Mouse (Mus musculus) liver, embryonic 14.5 days (tissue): ENCODE measurements at regions not wholly inside any gene's neighbourhood (a gene's known extent, or its start where the extent isn't known, plus 50 kb on each side); places are given as distances from the start of the nearest gene placed in this dataset.

Source experiments
- ATAC-seq: fragments of 200-750 bp; cut with Nextera tagmentation; 2 replicates; pipeline ENCODE4 v1.8.0; 2017; ENCODE audit warnings: moderate number of reproducible peaks, mild to moderate bottlenecking, moderate library complexity; ENCODE audit not compliant: insufficient read depth
- DNase-seq, 3 experiments: peaks; one replicate each; pipeline ENCODE4 v3.0.0-alpha.2; 2012 to 2013; ENCODE audit warnings: low read depth in 3 of 3, low spot score in 3 of 3
- H3K27ac ChIP-seq: fragments of 300-500 bp; sonication (generic); 2 replicates; pipeline ENCODE4 v1.5.1; 2014; ENCODE audit warnings: moderate library complexity, mild to moderate bottlenecking, control low read depth, inconsistent platforms
- H3K27me3 ChIP-seq: fragments of 300-500 bp; sonication (generic); 2 replicates; pipeline ENCODE4 v1.6.1; 2014; ENCODE audit warnings: mild to moderate bottlenecking, low read length, moderate library complexity; ENCODE audit not compliant: control insufficient read depth, insufficient read depth
- H3K36me3 ChIP-seq: fragments of 300-500 bp; sonication (generic); replicated peaks from 2 replicates; pipeline ENCODE4 v1.6.1; 2014; ENCODE audit warnings: low read depth; ENCODE audit not compliant: control insufficient read depth, insufficient read depth
- H3K4me1 ChIP-seq, 2 experiments: fragments of 200-500 bp in 1 of 2; fragments of 300-500 bp in 1 of 2; sonication (generic) in 1 of 2; replicated peaks; 2 replicates each; pipeline ENCODE4 v1.6.1; 2012 to 2014; ENCODE audit warnings: antibody characterized with exemption in 1 of 2, inconsistent platforms in 1 of 2, low read length in 1 of 2; ENCODE audit not compliant: control insufficient read depth in 2 of 2, insufficient read depth in 2 of 2
- H3K4me2 ChIP-seq: fragments of 300-500 bp; sonication (generic); 2 replicates; pipeline ENCODE4 v1.6.1; 2014; ENCODE audit warnings: low read depth, mild to moderate bottlenecking, control low read depth, moderate library complexity
- H3K4me3 ChIP-seq, 2 experiments: fragments of 200-500 bp in 1 of 2; fragments of 300-500 bp in 1 of 2; sonication (generic) in 1 of 2; 2 replicates each; pipeline ENCODE4 v1.5.1; 2012 to 2014; ENCODE audit warnings: low read depth in 2 of 2, low read length in 2 of 2, mild to moderate bottlenecking in 2 of 2, control low read depth in 1 of 2, inconsistent platforms in 1 of 2, moderate library complexity in 1 of 2; ENCODE audit not compliant: insufficient read depth in 1 of 2
- H3K9ac ChIP-seq: fragments of 300-500 bp; sonication (generic); replicated peaks from 2 replicates; pipeline ENCODE4 v1.6.1; 2014; ENCODE audit warnings: mild to moderate bottlenecking, control low read depth, moderate library complexity
- H3K9me3 ChIP-seq: fragments of 300-500 bp; sonication (generic); 2 replicates; pipeline ENCODE4 v1.6.1; 2016; ENCODE audit warnings: low read length, mixed read lengths; ENCODE audit not compliant: control insufficient read depth
- CTCF ChIP-seq: IDR thresholded peaks from 2 replicates; pipeline ENCODE4 v1.5.1; 2016; ENCODE audit warnings: antibody characterized with exemption, low read depth, control low read depth
- EP300 ChIP-seq: IDR thresholded peaks from 2 replicates; pipeline ENCODE4 v1.6.1; 2016; ENCODE audit warnings: antibody characterized with exemption, low read depth
- WGBS: fragments of 180-500 bp; shearing (Covaris S2); extraction: QIAGEN DNeasy Blood & Tissue Kit; methylation state at CpG from one replicate; pipeline ENCODE4 v1.1.7; 2014; ENCODE audit not compliant: insufficient replicate concordance; 5-methylcytosine and 5-hydroxymethylcytosine counted together

DNA sequence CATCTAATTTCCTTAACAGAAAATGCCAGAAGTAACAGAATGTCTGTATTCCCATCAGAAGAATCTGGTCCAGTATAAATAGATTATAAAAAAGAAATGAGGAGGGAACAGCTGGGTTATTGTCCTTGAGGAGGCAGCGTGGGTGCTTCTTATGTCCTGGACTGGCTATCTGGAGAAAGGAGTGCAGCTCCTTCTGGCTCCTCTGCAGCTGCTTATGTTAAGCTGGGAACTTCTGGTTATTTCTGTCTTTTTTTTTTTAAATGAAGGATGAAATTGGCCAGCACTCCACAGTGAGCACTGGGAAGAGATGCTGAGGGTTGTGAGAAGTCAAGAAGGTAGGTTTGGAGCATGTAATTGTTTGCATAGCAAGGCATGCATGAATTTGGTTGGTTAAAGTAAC, 441.5 kb downstream of the Ebf1 start:
- DNase-seq: no peak
- TF ChIP-seq CTCF (no peak), EP300 (no peak)
- Histone ChIP-seq H3K36me3 (no peaks in the 10 kb centered on the region), H3K4me1 (no peaks in the 10 kb centered on the region), H3K27me3 (no peaks in the 10 kb centered on the region), H3K9me3 (no peaks in the 10 kb centered on the region), H3K9ac (no peak overlapping the region), H3K27ac (no peak overlapping the region), H3K4me3 (no peak overlapping the region), H3K4me2 (no peak overlapping the region)
- ATAC-seq: no peak
- 65% methylated on average over 1 of the region's 1 CpGs for WGBS

DNA sequence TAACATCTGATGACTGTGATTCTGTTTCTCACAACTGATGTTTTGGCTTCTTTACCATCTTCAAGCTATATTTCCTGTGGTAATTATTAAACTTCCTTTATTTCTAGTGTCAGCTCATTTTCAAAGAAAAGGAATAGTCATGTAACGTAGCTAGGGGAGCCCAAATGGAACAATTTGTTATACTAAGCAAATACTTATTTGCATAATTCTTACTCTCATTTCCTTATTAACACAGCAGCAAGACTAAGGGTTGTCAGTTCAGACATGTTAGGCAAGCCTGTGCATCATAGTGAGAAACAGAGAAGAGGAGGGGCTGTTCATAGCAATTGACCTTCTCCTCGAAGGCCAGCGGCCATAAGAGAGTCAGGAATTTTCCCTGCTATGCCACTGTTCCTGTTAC, 449.5 kb downstream of the Ebf1 start:
- no peak for DNase-seq
- 60% methylated on average over 3 of the region's 3 CpGs for WGBS
- no peak overlapping the region for H3K27ac ChIP-seq
- no peak for TF ChIP-seq EP300
- no peak for TF ChIP-seq CTCF
- no peaks in the 10 kb centered on the region for H3K4me1 ChIP-seq
- H3K36me3 ChIP-seq: no peaks in the 10 kb centered on the region
- H3K9ac ChIP-seq: no peak overlapping the region
- no peaks in the 10 kb centered on the region for H3K9me3 ChIP-seq
- no peak overlapping the region for H3K4me3 ChIP-seq
- H3K27me3 ChIP-seq: no peaks in the 10 kb centered on the region
- no peak overlapping the region for H3K4me2 ChIP-seq
- no peak for ATAC-seq

- Histone ChIP-seq H3K27ac (no peak overlapping the region), H3K36me3 (no peaks in the 10 kb centered on the region), H3K9ac (no peak overlapping the region), H3K4me1 (no peaks in the 10 kb centered on the region), H3K4me3 (no peak overlapping the region), H3K4me2 (no peak overlapping the region), H3K9me3 (no peaks in the 10 kb centered on the region), H3K27me3 (no peaks in the 10 kb centered on the region)
- TF ChIP-seq CTCF (no peak), EP300 (no peak)
- 51% methylated on average over 1 of the region's 1 CpGs for WGBS
- DNase-seq (no peak), ATAC-seq (no peak)
Observed at GRCm38 (mm10) chr11:45070280-45070679, 453.2 kb downstream of the Ebf1 start.

DNA sequence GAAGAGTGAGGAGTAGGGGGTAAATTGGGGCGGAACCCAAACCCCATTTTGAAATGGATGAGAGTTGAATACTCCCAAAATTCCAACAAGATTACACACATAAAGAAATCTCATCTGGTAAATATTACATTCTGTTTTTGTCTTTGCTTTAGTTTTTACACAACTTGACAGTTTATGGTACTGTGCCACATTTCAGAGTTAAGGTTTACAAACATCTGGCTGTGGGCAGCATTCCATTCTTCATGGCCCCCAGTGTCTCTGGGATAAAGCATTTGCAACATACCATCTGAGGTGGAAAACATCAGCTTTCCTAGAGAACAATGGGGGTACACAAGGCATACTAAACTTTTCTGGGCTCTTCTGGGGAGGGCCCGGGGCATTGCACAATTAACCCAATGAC, 454.1 kb downstream of the Ebf1 start:
- H3K4me1 ChIP-seq: no peaks in the 10 kb centered on the region
- H3K9me3 ChIP-seq: no peaks in the 10 kb centered on the region
- TF ChIP-seq CTCF (no peak), EP300 (no peak)
- no peak overlapping the region for H3K9ac ChIP-seq
- WGBS: 52% methylated on average over 2 of the region's 2 CpGs
- no peaks in the 10 kb centered on the region for H3K27me3 ChIP-seq
- no peak overlapping the region for H3K27ac ChIP-seq
- no peaks in the 10 kb centered on the region for H3K36me3 ChIP-seq
- ATAC-seq (no peak), DNase-seq (no peak)
- no peak overlapping the region for H3K4me2 ChIP-seq
- no peak overlapping the region for H3K4me3 ChIP-seq

DNA sequence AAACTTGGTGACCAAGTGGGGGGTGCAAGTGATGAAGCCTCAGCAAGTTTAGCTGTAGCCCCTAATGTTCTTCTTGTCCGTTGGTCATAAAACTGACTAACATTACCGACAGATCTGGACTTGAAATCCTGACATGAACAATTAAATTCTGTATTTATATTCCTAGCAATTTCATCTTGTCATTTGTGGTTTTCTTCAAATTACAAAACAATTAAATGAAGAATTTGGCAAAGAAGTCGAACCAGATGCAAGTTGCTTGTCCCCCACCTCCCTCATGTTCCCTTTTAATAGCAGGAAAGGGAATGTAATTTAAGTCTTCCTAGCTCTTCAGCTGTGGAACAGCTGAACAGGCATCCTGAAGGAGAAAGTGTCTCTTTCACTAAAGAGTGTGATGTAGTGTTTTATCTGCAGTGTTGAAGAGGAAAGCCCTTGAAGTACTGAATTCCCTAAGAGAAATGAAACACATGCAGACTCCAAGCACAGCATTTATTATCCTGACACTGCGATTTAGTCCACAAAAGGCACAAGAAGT, 467.5 kb downstream of the Ebf1 start:
- no peaks in the 10 kb centered on the region for H3K27me3 ChIP-seq
- H3K27ac ChIP-seq: no peak overlapping the region
- no peak overlapping the region for H3K4me2 ChIP-seq
- 64% methylated on average over 4 of the region's 4 CpGs for WGBS
- H3K9me3 ChIP-seq: no peaks in the 10 kb centered on the region
- ATAC-seq (no peak), DNase-seq (no peak)
- H3K9ac ChIP-seq: no peak overlapping the region
- H3K4me1 ChIP-seq: no peaks in the 10 kb centered on the region
- H3K36me3 ChIP-seq: no peaks in the 10 kb centered on the region
- no peak for TF ChIP-seq CTCF
- TF ChIP-seq EP300: no peak
- H3K4me3 ChIP-seq: no peak overlapping the region
